Mouse (Mus musculus) neural tube, embryonic 11.5 days (tissue): ENCODE data around the gene Gm39566. TPM values are rescaled to one million over a fixed set of nuclear protein-coding genes. Genes with fewer than 3 reads are reported as not detected.
A peak's percentile ranks its signal among the peaks of the same experiment; 100 is the strongest.

Experiments used
- ATAC-seq: fragments of 200-750 bp; cut with Nextera tagmentation; 2 replicates; pipeline ENCODE4 v1.8.0; 2017; ENCODE audit warnings: moderate number of reproducible peaks, mild to moderate bottlenecking, moderate TSS enrichment, moderate library complexity; ENCODE audit not compliant: insufficient read depth, low FRiP score, low TSS enrichment
- DNase-seq: peaks from one replicate; pipeline ENCODE4 v3.0.0-alpha.2; 2015; ENCODE audit warnings: low spot score
- H3K27ac ChIP-seq: fragments of 300-500 bp; sonication (generic); 2 replicates; pipeline ENCODE4 v1.5.1; 2014; ENCODE audit warnings: low read depth, mild to moderate bottlenecking, low read length
- H3K27me3 ChIP-seq: fragments of 300-500 bp; sonication (generic); 2 replicates; pipeline ENCODE4 v1.6.1; 2014; ENCODE audit warnings: mild to moderate bottlenecking, low read length, mixed read lengths; ENCODE audit not compliant: control insufficient read depth, insufficient read depth
- H3K36me3 ChIP-seq: fragments of 300-500 bp; sonication (generic); 2 replicates; pipeline ENCODE4 v1.6.1; 2014; ENCODE audit warnings: mild to moderate bottlenecking, low read length, moderate library complexity, mixed read lengths; ENCODE audit not compliant: control insufficient read depth, insufficient read depth
- H3K4me1 ChIP-seq: fragments of 300-500 bp; sonication (generic); 2 replicates; pipeline ENCODE4 v1.6.1; 2014; ENCODE audit warnings: low read length, mixed read lengths; ENCODE audit not compliant: control insufficient read depth, insufficient read depth
- H3K4me2 ChIP-seq: fragments of 300-500 bp; sonication (generic); 2 replicates; pipeline ENCODE4 v1.6.1; 2014; ENCODE audit warnings: low read depth, mild to moderate bottlenecking, moderate library complexity
- H3K4me3 ChIP-seq: fragments of 300-500 bp; sonication (generic); 2 replicates; pipeline ENCODE4 v1.5.1; 2014; ENCODE audit warnings: low read depth, low read length
- H3K9ac ChIP-seq: fragments of 300-500 bp; sonication (generic); 2 replicates; pipeline ENCODE4 v1.6.1; 2014; ENCODE audit warnings: mild to moderate bottlenecking, low read length
- H3K9me3 ChIP-seq: fragments of 300-500 bp; sonication (generic); 2 replicates; pipeline ENCODE4 v1.6.1; 2016; ENCODE audit warnings: low read length; ENCODE audit not compliant: control insufficient read depth
- WGBS: fragments of 180-500 bp; shearing (Covaris S2); extraction: QIAGEN DNeasy Blood & Tissue Kit; methylation state at CpG from one replicate; pipeline ENCODE4 v1.1.7; 2014; 5-methylcytosine and 5-hydroxymethylcytosine counted together
- polyA plus RNA-seq: library from polyadenylated mRNA; unstranded; fragments of >200 nt; fragmentation: Nextera tagmentation; extraction: Ambion mirVana; gene quantifications from 2 replicates; pipeline ENCODE4 v1.2.1, GENCODE M21; 2014

Gm39566 gene
- polyA plus RNA-seq, 1 experiment from 2014 or later, result not detected

DNA sequence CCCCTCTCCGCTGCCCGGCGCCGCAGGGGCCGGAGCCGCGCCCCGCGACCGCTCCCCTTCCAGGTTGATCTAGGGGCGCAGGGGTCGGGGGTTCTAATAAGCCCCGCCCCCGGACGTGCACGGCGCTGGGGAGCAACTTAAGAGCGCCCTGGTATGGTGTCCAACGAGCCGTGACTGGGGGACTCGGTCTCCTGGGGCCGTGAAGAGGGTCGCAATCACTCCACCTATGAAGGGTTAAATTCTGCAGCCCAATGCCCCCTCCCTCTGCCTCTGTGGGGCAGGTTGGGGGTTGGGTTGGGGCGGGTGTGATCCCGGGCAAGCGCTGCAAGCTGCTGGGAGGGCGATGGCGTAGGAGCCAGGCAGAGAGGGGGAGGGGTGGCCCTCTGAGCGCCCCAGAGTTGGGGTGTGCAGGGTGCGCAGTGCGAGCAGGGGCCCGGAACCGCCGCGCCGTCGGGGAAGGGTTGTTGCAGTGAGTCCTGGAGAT is 48.9 kb downstream of the Gm39566 start:
- peak overlapping the region; percentile 80 for H3K4me3 ChIP-seq
- ATAC-seq (peak; percentile 65), DNase-seq (peak; percentile 60)
- H3K36me3 ChIP-seq, result no peaks in the 10 kb centered on the region
- H3K27ac ChIP-seq, result peak overlapping the region; percentile 56
- H3K9ac ChIP-seq, result peak overlapping the region; percentile 89
- peak overlapping the region; percentile 89 for H3K4me2 ChIP-seq
- WGBS, result under 1% methylated on average over 36 of the region's 37 CpGs
- H3K9me3 ChIP-seq, result no peaks in the 10 kb centered on the region
- no peaks in the 10 kb centered on the region for H3K27me3 ChIP-seq
- H3K4me1 ChIP-seq, result no peaks in the 10 kb centered on the region; the same call in 1 of the 2 replicates

- peak; percentile 48 for ATAC-seq
- Histone ChIP-seq H3K27ac (peak within 1 kb of the TSS; percentile 56), H3K4me1 (peaks cover 2% of the 10 kb centered on the region), H3K36me3 (no peaks in the 10 kb centered on the region), H3K9ac (peak within 1 kb of the TSS; percentile 89), H3K9me3 (no peaks in the 10 kb centered on the region), H3K4me3 (peak within 1 kb of the TSS; percentile 80), H3K27me3 (no peaks in the 10 kb centered on the region), H3K4me2 (peak within 1 kb of the TSS; percentile 89)
- DNase-seq, result peak; percentile 29
- WGBS, result 27% methylated on average over 35 of the region's 55 CpGs
These were observed 49.6 kb downstream of the Gm39566 start, which contains the start of gene Zbtb4 for GRCm38 (mm10) chr11:69765221-69766125. Gene Zbtb4 (plus strand): TSS chr11:69765912.

- ATAC-seq (no peak), DNase-seq (no peak)
- H3K9me3 ChIP-seq, result no peaks in the 10 kb centered on the region
- no peak overlapping the region for H3K4me2 ChIP-seq
- H3K27ac ChIP-seq, result no peak overlapping the region
- WGBS, result 67% methylated on average over 7 of the region's 7 CpGs
- H3K9ac ChIP-seq, result no peak overlapping the region
- H3K27me3 ChIP-seq, result no peaks in the 10 kb centered on the region
- no peaks in the 10 kb centered on the region for H3K36me3 ChIP-seq
- H3K4me1 ChIP-seq, result peaks cover 12% of the 10 kb centered on the region
- no peak overlapping the region for H3K4me3 ChIP-seq
These were observed 51.5 kb downstream of the Gm39566 start for GRCm38 (mm10) chr11:69763551-69763950.

DNA sequence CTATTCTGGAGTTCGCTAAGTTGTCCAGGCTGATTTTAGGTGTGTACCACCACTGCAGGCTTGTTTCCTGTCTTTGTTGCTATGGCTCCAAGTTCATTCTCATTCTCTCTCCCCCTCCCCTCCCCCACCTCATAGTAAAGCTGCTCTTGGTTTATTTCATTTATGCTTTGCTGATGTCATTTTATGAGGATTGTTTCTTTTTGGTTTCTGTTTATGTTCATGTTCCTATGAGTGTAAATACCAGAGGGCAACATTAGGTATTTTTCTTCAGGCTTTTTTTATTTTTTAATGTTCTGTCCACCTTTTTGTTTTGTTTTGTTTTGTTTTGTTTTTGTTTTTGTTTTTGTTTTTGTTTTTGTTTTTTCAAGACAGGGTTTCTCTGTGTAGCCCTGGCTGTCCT is 53.2 kb downstream of the Gm39566 start, which contains the start of gene Slc35g3:
TSS of gene Slc35g3 (minus strand) at position 101 of the 400 bp plus-strand sequence.
- DNase-seq (no peak), ATAC-seq (no peak)
- WGBS, result 79% methylated on average over 1 of the region's 1 CpGs
- Histone ChIP-seq H3K4me2 (no peak within 1 kb of the TSS), H3K9ac (no peak within 1 kb of the TSS), H3K4me1 (peaks cover 21% of the 10 kb centered on the region), H3K27ac (peak within 1 kb of the TSS; percentile 92; the same call in 1 of the 2 replicates), H3K36me3 (no peaks in the 10 kb centered on the region), H3K27me3 (no peaks in the 10 kb centered on the region), H3K9me3 (no peaks in the 10 kb centered on the region), H3K4me3 (no peak within 1 kb of the TSS)

Other genes with a start within 250 kb of the Gm39566 start
- 34.5 and 34.6 TPM in 2 replicates for gene Wrap53, start 235.0 kb downstream of the Gm39566 start, polyA plus RNA-seq
- 169 and 175 TPM in 2 replicates for gene Trp53, start 234.9 kb downstream of the Gm39566 start, polyA plus RNA-seq
- gene Atp1b2, start 209.4 kb downstream of the Gm39566 start, polyA plus RNA-seq, result 7.2 and 7.7 TPM in 2 replicates
- not detected in 2 replicates for gene Shbg, start 197.4 kb downstream of the Gm39566 start, polyA plus RNA-seq
- gene Sat2, start 193.3 kb downstream of the Gm39566 start, polyA plus RNA-seq, result 14.9 and 19.0 TPM in 2 replicates
- 36.4 and 40.3 TPM in 2 replicates for gene Fxr2, start 182.3 kb downstream of the Gm39566 start, polyA plus RNA-seq
- gene Sox15, start 160.0 kb downstream of the Gm39566 start, polyA plus RNA-seq, result not detected in 2 replicates
- 26.8 and 30.0 TPM in 2 replicates for gene Mpdu1, start 152.7 kb downstream of the Gm39566 start, polyA plus RNA-seq
- 5.5 and 6.7 TPM in 2 replicates for gene Cd68, start 149.1 kb downstream of the Gm39566 start, polyA plus RNA-seq
- 781 and 824 TPM in 2 replicates for gene Eif4a1, start 142.9 kb downstream of the Gm39566 start, polyA plus RNA-seq
- 88.6 and 93.8 TPM in 2 replicates for gene Senp3, start 133.2 kb downstream of the Gm39566 start, polyA plus RNA-seq
- 0.19 TPM in 1 of 2 replicates, not detected in the other for gene Tnfsf13, start 129.5 kb downstream of the Gm39566 start, polyA plus RNA-seq
- gene Tnfsf12, start 119.4 kb downstream of the Gm39566 start, polyA plus RNA-seq, result 1.5 and 1.7 TPM in 2 replicates
- 1.4 and 1.5 TPM in 2 replicates for gene Tnfsfm13, start 119.2 kb downstream of the Gm39566 start, polyA plus RNA-seq
- 65.0 and 65.3 TPM in 2 replicates for gene Polr2a, start 56.7 kb downstream of the Gm39566 start, polyA plus RNA-seq
- not detected in 2 replicates for gene Slc35g3, start 53.3 kb downstream of the Gm39566 start, polyA plus RNA-seq
- gene Zbtb4, start 49.4 kb downstream of the Gm39566 start, polyA plus RNA-seq, result 0.99 and 1.3 TPM in 2 replicates
- 4.2 and 6.2 TPM in 2 replicates for gene Chrnb1, start 19.4 kb downstream of the Gm39566 start, polyA plus RNA-seq
- gene Fgf11, start 13.4 kb downstream of the Gm39566 start, polyA plus RNA-seq, result 2.0 and 3.0 TPM in 2 replicates
- 0.69 and 0.88 TPM in 2 replicates for gene Tmem102, start 9.7 kb downstream of the Gm39566 start, polyA plus RNA-seq
- gene Spem2, start 3.2 kb upstream of the Gm39566 start, polyA plus RNA-seq, result not detected in 2 replicates
- gene Spem1, start 6.9 kb upstream of the Gm39566 start, polyA plus RNA-seq, result 0.23 TPM in 1 of 2 replicates, not detected in the other
- 10.9 and 11.4 TPM in 2 replicates for gene Nlgn2, start 22.5 kb upstream of the Gm39566 start, polyA plus RNA-seq
- gene Tmem256, start 23.2 kb upstream of the Gm39566 start, polyA plus RNA-seq, result 289 and 296 TPM in 2 replicates
- 75.4 and 83.7 TPM in 2 replicates for gene Plscr3, start 31.1 kb upstream of the Gm39566 start, polyA plus RNA-seq
- gene Tnk1, start 43.4 kb upstream of the Gm39566 start, polyA plus RNA-seq, result 0.23 and 0.72 TPM in 2 replicates
- not detected in 2 replicates for gene Tmem95, start 62.7 kb upstream of the Gm39566 start, polyA plus RNA-seq
- gene Kctd11, start 66.1 kb upstream of the Gm39566 start, polyA plus RNA-seq, result 3.1 and 3.6 TPM in 2 replicates
- gene Acap1, start 80.2 kb upstream of the Gm39566 start, polyA plus RNA-seq, result 0.53 and 1.1 TPM in 2 replicates
- 14.4 and 15.1 TPM in 2 replicates for gene 2810408A11Rik, start 85.7 kb upstream of the Gm39566 start, polyA plus RNA-seq
- 14.2 and 18.0 TPM in 2 replicates for gene Neurl4, start 85.8 kb upstream of the Gm39566 start, polyA plus RNA-seq
- 84.0 and 93.7 TPM in 2 replicates for gene Gps2, start 98.6 kb upstream of the Gm39566 start, polyA plus RNA-seq
- gene Eif5a, start 106.7 kb upstream of the Gm39566 start, polyA plus RNA-seq, result 1,905 and 1,926 TPM in 2 replicates
- 3.4 and 4.2 TPM in 2 replicates for gene Ybx2, start 120.5 kb upstream of the Gm39566 start, polyA plus RNA-seq
- gene Slc2a4, start 132.9 kb upstream of the Gm39566 start, polyA plus RNA-seq, result 11.4 and 11.8 TPM in 2 replicates
- gene Cldn7, start 149.5 kb upstream of the Gm39566 start, polyA plus RNA-seq, result 5.3 and 5.9 TPM in 2 replicates
- gene Ctdnep1, start 165.9 kb upstream of the Gm39566 start, polyA plus RNA-seq, result 21.5 and 23.3 TPM in 2 replicates
- gene Elp5, start 167.2 kb upstream of the Gm39566 start, polyA plus RNA-seq, result 149 and 168 TPM in 2 replicates
- gene Gabarap, start 175.8 kb upstream of the Gm39566 start, polyA plus RNA-seq, result 530 and 552 TPM in 2 replicates
- gene Phf23, start 180.5 kb upstream of the Gm39566 start, polyA plus RNA-seq, result 54.4 and 57.6 TPM in 2 replicates
- 35.8 and 39.0 TPM in 2 replicates for gene Dvl2, start 185.3 kb upstream of the Gm39566 start, polyA plus RNA-seq
- gene Acadvl, start 200.1 kb upstream of the Gm39566 start, polyA plus RNA-seq, result 49.3 and 54.1 TPM in 2 replicates
- gene Dlg4, start 201.6 kb upstream of the Gm39566 start, polyA plus RNA-seq, result 14.6 and 15.0 TPM in 2 replicates
- 0.41 TPM in 1 of 2 replicates, not detected in the other for gene Asgr1, start 238.8 kb upstream of the Gm39566 start, polyA plus RNA-seq